Mouse (Mus musculus): ENCODE results near the gene Rilpl1.

GRCm38 (mm10) chr5:124528351-124528750 is 2.8 kb downstream of the Rilpl1 start:
- TF ChIP-seq CTCF (IDR thresholded peaks at IDR 0.05; ENCODE audit: extremely low read depth, insufficient read depth, insufficient read length, insufficient replicate concordance) (no peak), POLR2A (IDR thresholded peaks at IDR 0.05; ENCODE audit: low read depth, low read length) (no peak)

Data from spleen, adult 2 months (tissue).